Mouse (Mus musculus): ENCODE data around the gene Tyw3. TPM values are rescaled to one million over a fixed set of nuclear protein-coding genes. Genes with fewer than 3 reads are reported as not detected.

Gene Tyw3
- polyA plus RNA-seq, 1 experiment from 2014 or later = 14.6 TPM

- 93% methylated on average over 6 of the region's 6 CpGs for WGBS
- H3K36me3 ChIP-seq = peaks cover 49% of the 10 kb centered on the region
Measured at GRCm38 (mm10) chr3:154594156-154594555, 2.7 kb downstream of the Tyw3 start.

GRCm38 (mm10) chr3:154593596-154593995 lies 3.3 kb downstream of the Tyw3 start:
- no peak for ATAC-seq (ENCODE audit: low read depth)

More at GRCm38 (mm10) chr3:154594156-154594555, 2.7 kb downstream of the Tyw3 start:
- Histone ChIP-seq H3K9me3 (no peaks in the 10 kb centered on the region), H3K27me3 (no peaks in the 10 kb centered on the region), H3K9ac (no peak overlapping the region), H3K4me1 (replicated peaks) (peaks cover 13% of the 10 kb centered on the region), H3K4me2 (no peak overlapping the region), H3K4me3 (no peak overlapping the region), H3K27ac (replicated peaks) (no peak overlapping the region)
- ATAC-seq (ENCODE audit: low read depth) = no peak

GRCm38 (mm10) chr3:154591621-154592020 lies 5.3 kb downstream of the Tyw3 start:
- Histone ChIP-seq H3K36me3 (peaks cover 68% of the 10 kb centered on the region), H3K27me3 (no peaks in the 10 kb centered on the region), H3K4me1 (replicated peaks) (peaks cover 4% of the 10 kb centered on the region), H3K4me2 (no peak overlapping the region), H3K9ac (no peak overlapping the region), H3K4me3 (no peak overlapping the region), H3K27ac (replicated peaks) (no peak overlapping the region), H3K9me3 (no peaks in the 10 kb centered on the region)
- 95% methylated on average over 3 of the region's 3 CpGs for WGBS
- ATAC-seq (ENCODE audit: low read depth) = no peak

More at GRCm38 (mm10) chr3:154593596-154593995, 3.3 kb downstream of the Tyw3 start:
- 87% methylated on average over 6 of the region's 6 CpGs for WGBS
- no peaks in the 10 kb centered on the region for H3K27me3 ChIP-seq
- H3K36me3 ChIP-seq = peaks cover 49% of the 10 kb centered on the region
- H3K9ac ChIP-seq = no peak overlapping the region
- H3K4me1 ChIP-seq (replicated peaks) = peaks cover 13% of the 10 kb centered on the region
- H3K9me3 ChIP-seq = no peaks in the 10 kb centered on the region
- no peak overlapping the region for H3K27ac ChIP-seq (replicated peaks)
- no peak overlapping the region for H3K4me2 ChIP-seq
- H3K4me3 ChIP-seq = no peak overlapping the region

GRCm38 (mm10) chr3:154590971-154591370 lies 5.9 kb downstream of the Tyw3 start:
- Histone ChIP-seq H3K27me3 (no peaks in the 10 kb centered on the region), H3K9ac (no peak overlapping the region), H3K27ac (replicated peaks) (no peak overlapping the region), H3K9me3 (no peaks in the 10 kb centered on the region), H3K36me3 (peaks cover 74% of the 10 kb centered on the region), H3K4me3 (no peak overlapping the region), H3K4me2 (no peak overlapping the region), H3K4me1 (replicated peaks) (peaks cover under 1% of the 10 kb centered on the region; the same call in 1 of the 2 replicates)
- WGBS = 95% methylated on average over 5 of the region's 5 CpGs
- no peak for ATAC-seq (ENCODE audit: low read depth)

- no peak for ATAC-seq (ENCODE audit: low read depth)
- WGBS = 92% methylated on average over 8 of the region's 8 CpGs
Measured at GRCm38 (mm10) chr3:154584351-154584750, 12.6 kb downstream of the Tyw3 start.

GRCm38 (mm10) chr3:154577895-154578294 lies 19.0 kb downstream of the Tyw3 start:
- Histone ChIP-seq H3K9ac (no peak overlapping the region), H3K4me3 (no peak overlapping the region), H3K4me2 (no peak overlapping the region), H3K27ac (replicated peaks) (no peak overlapping the region), H3K4me1 (replicated peaks) (no peaks in the 10 kb centered on the region), H3K9me3 (no peaks in the 10 kb centered on the region), H3K36me3 (peaks cover 28% of the 10 kb centered on the region), H3K27me3 (no peaks in the 10 kb centered on the region)
- no peak for ATAC-seq (ENCODE audit: low read depth)
- WGBS = 95% methylated on average over 8 of the region's 8 CpGs

More at GRCm38 (mm10) chr3:154584351-154584750, 12.6 kb downstream of the Tyw3 start:
- Histone ChIP-seq H3K27me3 (no peaks in the 10 kb centered on the region), H3K4me3 (no peak overlapping the region), H3K9me3 (no peaks in the 10 kb centered on the region), H3K4me2 (no peak overlapping the region), H3K4me1 (replicated peaks) (no peaks in the 10 kb centered on the region), H3K9ac (no peak overlapping the region), H3K27ac (replicated peaks) (no peak overlapping the region), H3K36me3 (peaks cover 57% of the 10 kb centered on the region)

GRCm38 (mm10) chr3:154573666-154574065 lies 23.2 kb downstream of the Tyw3 start:
- H3K36me3 ChIP-seq = peaks cover 11% of the 10 kb centered on the region
- H3K27ac ChIP-seq (replicated peaks) = no peak overlapping the region
- H3K9ac ChIP-seq = no peak overlapping the region
- peaks cover 17% of the 10 kb centered on the region for H3K4me1 ChIP-seq (replicated peaks)
- no peak for ATAC-seq (ENCODE audit: low read depth)
- H3K4me2 ChIP-seq = no peak overlapping the region
- no peaks in the 10 kb centered on the region for H3K27me3 ChIP-seq
- H3K4me3 ChIP-seq = no peak overlapping the region
- 65% methylated on average over 6 of the region's 6 CpGs for WGBS
- H3K9me3 ChIP-seq = no peaks in the 10 kb centered on the region

GRCm38 (mm10) chr3:154572341-154572972 lies 24.4 kb downstream of the Tyw3 start:
- Histone ChIP-seq H3K4me2 (peak overlapping the region; percentile 35; the same call in 1 of the 2 replicates), H3K4me3 (no peak overlapping the region)
- 13% methylated on average over 12 of the region's 12 CpGs for WGBS

GRCm38 (mm10) chr3:154570786-154571185 lies 26.1 kb downstream of the Tyw3 start:
- H3K27me3 ChIP-seq = no peaks in the 10 kb centered on the region
- peak overlapping the region; percentile 44; the same call in 1 of the 2 replicates for H3K9ac ChIP-seq
- no peak for ATAC-seq (ENCODE audit: low read depth)
- no peak overlapping the region for H3K27ac ChIP-seq (replicated peaks)
- H3K4me2 ChIP-seq = peak overlapping the region; percentile 53
- WGBS = 5% methylated on average over 12 of the region's 12 CpGs
- no peaks in the 10 kb centered on the region for H3K36me3 ChIP-seq
- peaks cover 17% of the 10 kb centered on the region for H3K4me1 ChIP-seq (replicated peaks)
- H3K4me3 ChIP-seq = peak overlapping the region; percentile 9; the same call in 1 of the 2 replicates
- H3K9me3 ChIP-seq = no peaks in the 10 kb centered on the region

More at GRCm38 (mm10) chr3:154572341-154572972, 24.4 kb downstream of the Tyw3 start:
- Histone ChIP-seq H3K27me3 (no peaks in the 10 kb centered on the region), H3K4me1 (replicated peaks) (peaks cover 17% of the 10 kb centered on the region), H3K9me3 (no peaks in the 10 kb centered on the region), H3K9ac (no peak overlapping the region), H3K36me3 (0 out of 2 replicates have a peak, but pooled peaks cover 3% of the 10 kb centered on the region), H3K27ac (replicated peaks) (no peak overlapping the region)
- peak; percentile 89 for ATAC-seq (ENCODE audit: low read depth)

- H3K4me3 ChIP-seq = no peak overlapping the region
- H3K36me3 ChIP-seq = no peaks in the 10 kb centered on the region
- no peak overlapping the region for H3K27ac ChIP-seq (replicated peaks)
- H3K4me1 ChIP-seq (replicated peaks) = peaks cover 17% of the 10 kb centered on the region
- H3K9ac ChIP-seq = no peak overlapping the region
- no peaks in the 10 kb centered on the region for H3K9me3 ChIP-seq
- H3K4me2 ChIP-seq = peak overlapping the region; percentile 53
- no peak for ATAC-seq (ENCODE audit: low read depth)
- H3K27me3 ChIP-seq = no peaks in the 10 kb centered on the region
- WGBS = 16% methylated on average over 14 of the region's 14 CpGs
Measured at GRCm38 (mm10) chr3:154570029-154570575, 26.8 kb downstream of the Tyw3 start.

GRCm38 (mm10) chr3:154565437-154565836 lies 31.5 kb downstream of the Tyw3 start:
- 77% methylated on average over 3 of the region's 3 CpGs for WGBS
- Histone ChIP-seq H3K36me3 (no peaks in the 10 kb centered on the region), H3K9me3 (no peaks in the 10 kb centered on the region), H3K4me3 (no peak overlapping the region), H3K27me3 (no peaks in the 10 kb centered on the region), H3K27ac (replicated peaks) (no peak overlapping the region), H3K4me1 (replicated peaks) (peaks cover 7% of the 10 kb centered on the region), H3K4me2 (no peak overlapping the region), H3K9ac (no peak overlapping the region)
- no peak for ATAC-seq (ENCODE audit: low read depth)

GRCm38 (mm10) chr3:154562192-154562591 lies 34.7 kb downstream of the Tyw3 start:
- no peaks in the 10 kb centered on the region for H3K27me3 ChIP-seq
- H3K4me2 ChIP-seq = no peak overlapping the region
- WGBS = 96% methylated on average over 3 of the region's 3 CpGs
- no peak overlapping the region for H3K9ac ChIP-seq
- no peaks in the 10 kb centered on the region for H3K9me3 ChIP-seq
- no peak overlapping the region for H3K27ac ChIP-seq (replicated peaks)
- no peaks in the 10 kb centered on the region for H3K36me3 ChIP-seq
- no peak for ATAC-seq (ENCODE audit: low read depth)
- no peak overlapping the region for H3K4me3 ChIP-seq
- H3K4me1 ChIP-seq (replicated peaks) = no peaks in the 10 kb centered on the region
